Mouse (Mus musculus) limb, embryonic 13.5 days (tissue): ENCODE measurements around the gene Yars. TPM values are rescaled to one million over a fixed set of nuclear protein-coding genes. Genes with fewer than 3 reads are reported as not detected.
"Not testable (repeated sequence)": the region's sequence is repeated elsewhere in the genome, so short reads cannot be mapped to it uniquely, and the experiment has no call there.

Source experiments
- ATAC-seq: fragments of 200-750 bp; cut with Nextera tagmentation; 2 replicates; pipeline ENCODE4 v1.8.0; 2017; ENCODE audit warnings: low read depth, moderate number of reproducible peaks, moderate TSS enrichment; ENCODE audit not compliant: low FRiP score
- H3K27ac ChIP-seq: fragments of 300-500 bp; sonication (generic); 2 replicates; pipeline ENCODE4 v1.5.1; 2015; ENCODE audit warnings: inconsistent platforms, mild to moderate bottlenecking, moderate library complexity
- H3K27me3 ChIP-seq: fragments of 300-500 bp; sonication (generic); 2 replicates; pipeline ENCODE4 v1.6.1; 2015; ENCODE audit warnings: mild to moderate bottlenecking, inconsistent platforms
- H3K36me3 ChIP-seq: fragments of 300-500 bp; sonication (generic); 2 replicates; pipeline ENCODE4 v1.6.1; 2015; ENCODE audit warnings: inconsistent platforms, mild to moderate bottlenecking, moderate library complexity
- H3K4me1 ChIP-seq: fragments of 300-500 bp; sonication (generic); 2 replicates; pipeline ENCODE4 v1.6.1; 2015; ENCODE audit warnings: inconsistent platforms
- H3K4me2 ChIP-seq: fragments of 300-500 bp; sonication (generic); replicated peaks from 2 replicates; pipeline ENCODE4 v1.6.1; 2015; ENCODE audit warnings: inconsistent platforms, mild to moderate bottlenecking, moderate library complexity
- H3K4me3 ChIP-seq: fragments of 300-500 bp; sonication (generic); 2 replicates; pipeline ENCODE4 v1.5.1; 2015; ENCODE audit warnings: moderate library complexity, mild to moderate bottlenecking, inconsistent platforms
- H3K9ac ChIP-seq: fragments of 300-500 bp; sonication (generic); 2 replicates; pipeline ENCODE4 v1.6.1; 2015; ENCODE audit warnings: mild to moderate bottlenecking, inconsistent platforms
- H3K9me3 ChIP-seq: fragments of 300-500 bp; sonication (generic); 2 replicates; pipeline ENCODE4 v1.6.1; 2016; ENCODE audit warnings: inconsistent platforms
- WGBS: fragments of 180-500 bp; shearing (Covaris S2); methylation state at CpG from one replicate; pipeline ENCODE4 v1.1.7; 2015; 5-methylcytosine and 5-hydroxymethylcytosine counted together
- polyA plus RNA-seq: library from polyadenylated mRNA; unstranded; fragments of >200 nt; fragmentation: Nextera tagmentation; extraction: Ambion mirVana; gene quantifications from 2 replicates; pipeline ENCODE4 v1.2.1, GENCODE M21; 2015

The Yars gene
- polyA plus RNA-seq, 1 experiment from 2014 or later: 80.4 TPM

DNA sequence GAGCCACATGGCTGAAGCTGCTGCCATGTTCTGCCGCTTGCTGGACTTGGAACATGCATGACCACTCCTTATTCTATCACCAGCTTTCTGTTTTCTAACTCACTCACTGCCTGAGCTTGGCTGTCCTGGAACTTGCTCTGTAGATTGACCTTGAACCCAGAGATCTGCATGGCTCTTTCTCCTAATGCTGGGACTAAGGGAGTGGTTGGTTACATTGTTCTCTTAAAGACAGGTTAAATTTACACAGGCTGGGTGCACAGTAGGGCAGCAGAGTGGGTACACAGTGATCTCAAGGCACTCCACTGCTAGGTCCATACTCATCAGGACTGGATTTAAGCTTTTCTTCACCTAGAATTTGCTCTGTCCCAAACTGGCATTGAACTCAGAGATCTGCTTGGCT is 4.7 kb downstream of the Yars start:
- ATAC-seq: no peak
- Histone ChIP-seq H3K4me1 (peaks cover 17% of the 10 kb centered on the region), H3K27ac (no peak overlapping the region), H3K36me3 (peaks cover 55% of the 10 kb centered on the region), H3K4me3 (no peak overlapping the region), H3K27me3 (no peaks in the 10 kb centered on the region), H3K4me2 (no peak overlapping the region), H3K9ac (no peak overlapping the region), H3K9me3 (no peaks in the 10 kb centered on the region)
- 91% methylated on average over 1 of the region's 1 CpGs for WGBS

DNA sequence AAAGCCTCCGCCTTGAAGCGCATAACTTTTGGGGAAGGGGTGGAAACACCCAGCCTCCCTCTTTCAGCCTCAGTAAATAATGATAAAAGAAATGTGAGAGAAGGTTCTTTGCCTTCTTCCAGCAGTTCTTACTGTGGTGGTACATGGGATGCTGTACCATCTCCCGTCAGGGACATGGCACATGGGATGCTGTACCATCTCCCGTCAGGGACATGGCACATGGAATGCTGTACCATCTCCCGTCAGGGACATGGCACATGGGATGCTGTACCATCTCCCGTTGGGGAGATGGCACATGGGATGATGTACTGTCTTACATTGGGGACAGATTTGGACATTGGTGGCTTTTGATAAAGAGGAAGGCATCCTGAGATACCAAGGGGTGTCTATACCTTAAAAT is 8.0 kb downstream of the Yars start:
- Histone ChIP-seq H3K4me3 (no peak overlapping the region), H3K9me3 (no peaks in the 10 kb centered on the region), H3K27ac (no peak overlapping the region), H3K27me3 (no peaks in the 10 kb centered on the region), H3K9ac (no peak overlapping the region), H3K4me2 (no peak overlapping the region), H3K36me3 (peaks cover 83% of the 10 kb centered on the region), H3K4me1 (no peaks in the 10 kb centered on the region)
- 95% methylated on average over 6 of the region's 6 CpGs for WGBS
- no peak for ATAC-seq

DNA sequence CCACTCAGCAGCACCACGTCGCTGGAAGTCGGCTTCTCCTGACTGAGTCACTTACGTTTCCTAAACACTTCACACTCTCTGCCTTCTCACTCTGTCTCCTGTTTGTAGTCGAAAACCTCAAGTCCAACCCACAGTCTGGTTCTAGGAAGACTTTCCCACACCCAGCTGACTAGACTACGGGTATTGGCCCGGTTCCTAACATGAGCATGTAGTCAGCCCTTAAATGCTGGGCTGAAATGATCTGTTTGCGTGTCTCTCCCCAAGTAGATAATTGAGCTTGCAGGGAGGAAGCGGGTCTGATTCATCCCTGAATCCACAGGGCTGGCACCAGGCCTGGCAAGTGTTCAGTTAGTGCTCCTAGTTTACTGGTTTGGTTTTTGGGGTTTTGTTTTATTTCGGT is 15.1 kb downstream of the Yars start:
- Histone ChIP-seq H3K27me3 (no peaks in the 10 kb centered on the region), H3K9ac (no peak overlapping the region), H3K27ac (no peak overlapping the region), H3K36me3 (peaks cover 94% of the 10 kb centered on the region), H3K4me1 (no peaks in the 10 kb centered on the region), H3K9me3 (no peaks in the 10 kb centered on the region), H3K4me3 (no peak overlapping the region), H3K4me2 (no peak overlapping the region)
- 96% methylated on average over 10 of the region's 10 CpGs for WGBS
- ATAC-seq: no peak

DNA sequence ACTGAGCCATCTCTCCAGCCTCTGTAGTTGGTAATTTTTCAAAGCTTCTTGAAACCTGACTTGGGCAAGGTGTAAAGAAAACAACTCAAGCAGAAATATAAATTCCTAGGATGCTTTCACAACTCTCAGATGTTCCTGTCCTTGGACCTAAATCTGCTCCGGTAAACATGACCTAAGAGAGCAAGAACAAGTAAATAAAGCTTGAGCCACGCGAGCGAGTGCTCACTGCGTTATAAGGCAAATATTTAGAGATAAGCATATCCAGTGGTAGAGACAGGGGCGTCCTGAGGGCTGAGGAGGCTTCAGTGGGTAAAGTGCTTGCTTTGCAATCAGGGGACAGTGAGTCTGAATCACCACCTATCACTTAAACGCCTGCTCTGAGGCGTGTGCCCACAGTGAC is 17.2 kb downstream of the Yars start:
- ATAC-seq: no peak
- no peak overlapping the region for H3K9ac ChIP-seq
- H3K36me3 ChIP-seq: peaks cover 94% of the 10 kb centered on the region
- 94% methylated on average over 8 of the region's 8 CpGs for WGBS
- no peak overlapping the region for H3K4me3 ChIP-seq
- H3K9me3 ChIP-seq: no peaks in the 10 kb centered on the region
- H3K27ac ChIP-seq: no peak overlapping the region
- no peaks in the 10 kb centered on the region for H3K27me3 ChIP-seq
- H3K4me2 ChIP-seq: no peak overlapping the region
- H3K4me1 ChIP-seq: no peaks in the 10 kb centered on the region

DNA sequence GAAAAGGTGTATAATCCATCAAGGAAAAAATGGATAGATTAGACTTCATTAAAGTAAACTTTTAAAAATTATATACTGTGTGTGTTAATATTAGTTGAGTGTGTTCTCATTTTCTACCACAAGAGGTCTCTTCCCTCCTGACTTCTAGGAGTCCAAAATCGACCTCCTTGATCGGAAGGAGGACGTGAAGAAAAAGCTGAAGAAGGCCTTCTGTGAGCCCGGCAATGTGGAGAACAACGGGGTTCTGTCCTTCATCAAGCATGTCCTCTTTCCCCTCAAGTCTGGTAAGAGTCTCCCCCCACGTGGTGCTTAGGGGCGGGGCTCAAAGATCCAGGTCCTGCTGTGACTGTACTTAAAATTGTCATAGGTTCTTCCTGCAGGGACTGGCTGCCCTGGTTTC is 19.9 kb downstream of the Yars start:
- no peak for ATAC-seq
- Histone ChIP-seq H3K36me3 (peaks cover 94% of the 10 kb centered on the region), H3K27me3 (no peaks in the 10 kb centered on the region), H3K4me1 (no peaks in the 10 kb centered on the region), H3K9me3 (no peaks in the 10 kb centered on the region), H3K4me3 (no peak overlapping the region), H3K9ac (no peak overlapping the region), H3K4me2 (no peak overlapping the region), H3K27ac (no peak overlapping the region)
- WGBS: 57% methylated on average over 7 of the region's 7 CpGs

DNA sequence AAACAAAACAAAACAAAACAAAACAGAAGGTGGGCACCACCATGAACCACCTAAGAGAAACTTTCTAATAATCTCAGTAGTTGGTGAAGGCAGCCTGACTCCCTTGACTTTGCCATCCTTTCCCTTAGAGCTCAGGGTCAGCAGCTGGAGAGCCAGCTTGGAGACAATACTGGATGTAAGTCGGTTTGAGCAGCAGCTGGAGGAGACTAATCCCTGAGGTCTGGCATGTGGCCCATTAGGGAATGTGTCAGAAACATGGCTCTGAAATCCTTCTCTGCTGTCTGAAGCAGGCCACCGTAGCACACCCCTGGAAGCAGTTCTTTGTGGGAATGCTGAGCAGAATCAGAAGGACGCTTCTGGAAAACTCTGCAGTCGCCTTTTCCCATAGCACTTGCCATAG is 21.9 kb downstream of the Yars start:
- no peaks in the 10 kb centered on the region for H3K4me1 ChIP-seq
- no peaks in the 10 kb centered on the region for H3K27me3 ChIP-seq
- H3K4me3 ChIP-seq: no peak overlapping the region
- no peaks in the 10 kb centered on the region for H3K9me3 ChIP-seq
- H3K4me2 ChIP-seq: no peak overlapping the region
- H3K27ac ChIP-seq: no peak overlapping the region
- peaks cover 95% of the 10 kb centered on the region for H3K36me3 ChIP-seq
- no peak overlapping the region for H3K9ac ChIP-seq
- WGBS: 83% methylated on average over 4 of the region's 4 CpGs
- ATAC-seq: no peak

DNA sequence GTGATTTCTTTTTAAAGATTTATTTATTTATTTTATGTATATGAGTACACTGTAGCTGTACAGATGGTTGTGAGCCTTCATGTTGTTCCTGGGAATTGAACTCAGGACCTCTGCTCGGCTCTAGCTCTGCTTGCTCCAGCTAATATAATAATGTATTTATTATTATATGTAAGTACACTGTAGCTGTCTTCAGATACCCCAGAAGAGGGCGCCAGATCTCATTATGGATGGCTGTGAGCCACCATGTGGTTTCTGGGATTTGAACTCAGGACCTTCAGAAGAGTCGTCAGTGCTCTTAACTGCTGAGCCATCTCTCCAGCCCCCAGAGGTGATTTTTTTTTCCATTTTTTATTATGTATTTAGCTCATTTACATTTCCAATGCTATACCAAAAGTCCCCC is 22.9 kb downstream of the Yars start:
- H3K27me3 ChIP-seq, H3K4me2 ChIP-seq, H3K4me3 ChIP-seq, H3K9me3 ChIP-seq, ATAC-seq, H3K27ac ChIP-seq, H3K4me1 ChIP-seq, H3K9ac ChIP-seq: not testable (repeated sequence)
- 70% methylated on average over 3 of the region's 3 CpGs for WGBS
- H3K36me3 ChIP-seq: peaks cover 95% of the 10 kb centered on the region

DNA sequence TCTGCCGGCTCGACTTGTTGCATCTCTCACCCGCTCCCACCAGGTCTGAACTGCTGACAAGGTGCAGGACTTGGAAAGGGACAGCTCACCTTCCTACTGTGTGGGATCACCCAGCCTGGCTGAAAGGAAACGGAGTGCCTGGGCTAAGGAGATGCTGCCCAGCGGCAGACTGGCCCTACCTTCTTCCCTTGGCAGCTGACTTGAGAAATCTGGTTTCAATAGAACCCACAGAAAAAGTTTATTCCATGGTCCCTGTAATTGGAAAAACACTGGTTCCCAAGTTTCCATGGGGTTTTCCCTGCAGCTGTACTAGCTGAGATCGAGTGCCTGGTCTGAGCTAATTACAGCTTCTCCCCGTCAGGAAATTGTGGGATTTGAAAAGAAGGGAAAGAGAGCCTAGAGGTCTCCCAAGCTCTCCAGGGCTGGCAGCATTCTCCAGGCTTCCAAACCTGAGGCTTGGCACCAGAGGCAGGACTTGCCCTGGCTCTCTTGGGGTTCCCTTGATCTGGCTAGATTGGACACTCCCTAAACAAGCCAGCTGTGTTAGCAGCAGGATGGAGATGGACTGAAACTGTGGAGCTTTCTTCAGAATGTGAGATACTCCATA is 29.1 kb downstream of the Yars start:
- H3K9me3 ChIP-seq: no peaks in the 10 kb centered on the region
- peaks cover 17% of the 10 kb centered on the region for H3K27me3 ChIP-seq
- H3K4me1 ChIP-seq: peaks cover 41% of the 10 kb centered on the region
- peak overlapping the region; percentile 14; the same call in 1 of the 2 replicates for H3K4me2 ChIP-seq
- WGBS: 48% methylated on average over 7 of the region's 7 CpGs
- H3K9ac ChIP-seq: peak overlapping the region; percentile 39
- H3K36me3 ChIP-seq: peaks cover 99% of the 10 kb centered on the region
- H3K4me3 ChIP-seq: no peak overlapping the region
- ATAC-seq: peak; percentile 16; the same call in 1 of the 2 replicates
- H3K27ac ChIP-seq: peak overlapping the region; percentile 81

DNA sequence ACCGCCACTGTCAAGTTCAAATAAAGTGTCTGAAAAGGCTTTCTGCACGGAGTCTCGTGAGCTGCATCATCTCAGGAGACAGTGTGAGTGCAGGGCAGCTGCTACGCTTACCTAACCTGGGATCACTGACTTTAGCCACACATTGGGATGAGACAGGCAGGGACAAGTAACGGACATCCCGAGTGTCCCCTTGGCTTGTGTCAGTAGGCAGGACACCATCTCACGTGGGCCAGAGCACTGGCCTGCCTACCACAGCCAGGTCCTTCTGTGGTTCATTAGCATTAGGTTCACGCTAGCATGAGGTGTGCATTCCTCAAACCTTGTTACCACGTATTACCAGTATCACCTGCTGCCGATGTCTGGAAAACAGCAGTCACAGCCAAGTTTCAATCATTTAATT is 29.6 kb downstream of the Yars start:
- no peak for ATAC-seq
- Histone ChIP-seq H3K4me2 (peak overlapping the region; percentile 14; the same call in 1 of the 2 replicates), H3K9me3 (no peaks in the 10 kb centered on the region), H3K4me3 (no peak overlapping the region), H3K36me3 (peaks cover 98% of the 10 kb centered on the region), H3K9ac (peak overlapping the region; percentile 39; the same call in 1 of the 2 replicates), H3K27ac (peak overlapping the region; percentile 81), H3K4me1 (peaks cover 46% of the 10 kb centered on the region), H3K27me3 (peaks cover 20% of the 10 kb centered on the region)
- WGBS: 52% methylated on average over 10 of the region's 10 CpGs

DNA sequence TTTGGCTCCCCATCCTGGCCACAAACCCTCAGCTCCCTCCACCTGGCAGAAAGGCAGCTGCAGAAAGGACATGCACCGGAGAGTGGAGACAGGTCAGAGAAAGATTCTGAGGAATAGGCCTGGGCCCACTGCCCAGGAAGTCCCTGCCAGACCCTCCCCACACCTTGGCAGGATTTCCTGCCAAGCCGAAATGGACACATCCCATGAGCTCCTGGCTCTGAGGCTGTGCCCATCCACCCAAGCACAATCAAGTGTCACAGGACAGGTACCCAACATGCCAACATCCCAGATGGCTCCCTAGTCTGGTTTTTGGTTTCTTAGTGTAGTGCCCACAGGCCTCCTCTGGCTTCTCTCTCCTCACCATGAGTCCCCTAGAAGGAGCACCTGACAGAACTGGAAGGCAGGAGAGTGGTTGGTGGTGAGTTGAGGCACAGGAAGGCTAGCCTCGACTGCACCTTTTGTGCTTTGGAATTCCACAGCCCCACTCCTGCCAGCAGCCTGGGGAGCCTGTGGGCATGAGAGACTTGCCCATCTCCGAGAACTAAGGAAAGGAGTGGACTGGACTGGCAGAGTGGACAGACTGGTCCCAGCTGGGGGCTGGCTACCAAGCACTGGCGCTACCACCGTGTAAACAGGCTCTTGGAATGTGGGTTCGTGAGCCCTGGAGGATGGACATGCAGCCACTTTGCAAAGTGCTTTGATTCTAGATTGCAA is 31.0 kb downstream of the Yars start:
- Histone ChIP-seq H3K36me3 (peaks cover 96% of the 10 kb centered on the region), H3K9ac (no peak overlapping the region; the same call in 1 of the 2 replicates), H3K4me3 (no peak overlapping the region), H3K27ac (no peak overlapping the region), H3K4me1 (peaks cover 57% of the 10 kb centered on the region), H3K9me3 (no peaks in the 10 kb centered on the region), H3K27me3 (peaks cover 29% of the 10 kb centered on the region), H3K4me2 (no peak overlapping the region)
- no peak for ATAC-seq
- WGBS: 71% methylated on average over 7 of the region's 7 CpGs

DNA sequence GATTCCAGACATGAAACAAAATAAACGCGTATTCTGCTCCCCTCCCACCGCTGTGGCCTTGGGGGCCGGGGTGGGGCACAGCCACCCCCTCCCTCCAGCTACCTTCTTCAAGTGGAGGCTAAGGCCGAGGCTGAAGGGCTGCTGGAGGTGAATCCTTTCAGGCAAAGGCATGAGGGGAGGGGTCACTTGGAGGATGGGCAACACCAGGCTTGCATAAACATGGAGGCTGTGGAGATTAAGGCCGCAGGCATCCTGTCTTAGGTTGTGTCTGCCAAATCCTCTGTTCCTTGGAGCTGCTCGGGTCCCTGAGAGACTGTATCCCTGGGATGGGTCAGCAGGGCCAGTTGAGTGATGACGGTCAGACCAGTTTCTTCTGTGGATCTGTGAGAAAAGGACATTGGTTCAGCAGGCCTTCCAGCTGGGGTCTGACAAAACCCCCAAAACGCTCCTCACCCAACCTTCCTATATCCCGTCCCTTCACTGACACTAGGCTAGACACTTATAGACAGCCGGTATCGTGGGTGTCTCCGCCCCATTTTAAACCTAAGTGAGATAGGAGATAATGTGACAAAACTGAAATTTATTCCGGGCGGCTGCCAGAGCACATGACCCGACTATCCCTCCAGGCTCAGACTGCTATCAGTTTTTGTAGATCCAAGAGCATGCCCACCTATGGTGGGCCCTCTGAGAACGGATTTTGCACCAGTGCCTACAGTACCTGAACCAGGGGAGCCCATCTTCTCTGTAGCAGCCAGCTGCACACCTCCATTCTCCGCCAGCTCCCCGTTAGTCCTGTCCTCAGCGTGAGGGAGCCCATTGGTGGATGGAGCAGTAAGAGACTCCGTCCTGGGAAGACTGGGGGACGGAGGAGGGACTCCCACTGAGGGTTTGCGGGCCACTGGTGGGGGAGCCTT is 31.8 kb downstream of the Yars start:
- WGBS: 76% methylated on average over 23 of the region's 23 CpGs
- Histone ChIP-seq H3K4me1 (peaks cover 65% of the 10 kb centered on the region), H3K27me3 (peaks cover 31% of the 10 kb centered on the region), H3K27ac (no peak overlapping the region), H3K4me2 (no peak overlapping the region), H3K36me3 (peaks cover 89% of the 10 kb centered on the region), H3K4me3 (no peak overlapping the region), H3K9me3 (no peaks in the 10 kb centered on the region), H3K9ac (no peak overlapping the region)
- ATAC-seq: no peak
